Mouse (Mus musculus) gastrocnemius, adult 2 months (tissue): ENCODE results near the gene Npcd. TPM values are rescaled to one million over a fixed set of nuclear protein-coding genes. Genes with fewer than 3 reads are reported as not detected.

ENCODE experiments used
- DNase-seq: peaks from one replicate; pipeline ENCODE4 v3.0.0; 2022
- H3K27ac ChIP-seq: fragments of 200-600 bp; 2 replicates; pipeline ENCODE4 v1.8.1; 2022; ENCODE audit warnings: mild to moderate bottlenecking
- H3K4me3 ChIP-seq: fragments of 200-600 bp; 2 replicates; pipeline ENCODE4 v1.8.1; 2022; ENCODE audit warnings: mild to moderate bottlenecking, moderate library complexity
- CTCF ChIP-seq: fragments of 200-600 bp; IDR thresholded peaks from 2 replicates; pipeline ENCODE4 v1.8.1; 2022; ENCODE audit warnings: antibody characterized with exemption, mild to moderate bottlenecking, moderate library complexity
- intact Hi-C: fragments of 180-260 bp; cut with DNase I; formaldehyde crosslinking; loops from one replicate; pipeline ENCODE4 v1.15.1; 2025
- long read RNA-seq, 2 experiments: library from polyadenylated mRNA; stranded (forward); transcript quantifications; one replicate each; pipeline ENCODE4 v2.0.0; 2021
- total RNA-seq, 2 experiments: library from RNA; stranded (reverse); gene quantifications; 2 replicates each; pipeline ENCODE4 v1.2.3; 2021

Npcd gene
- total RNA-seq = under 1 TPM; 0.22 to 0.38 TPM
- long read RNA-seq, experiment 1 = 0 reads
- long read RNA-seq, experiment 2 = 0 reads

GRCm38 (mm10) chr15:79834130-79834880 is at the start of gene Npcd, which contains the start of gene Cbx6:
Npcd (minus strand) TSS chr15:79834237.
Cbx6 (minus strand) TSS chr15:79834688.
- DNase-seq = peak; percentile 98
- Histone ChIP-seq H3K4me3 (peak within 1 kb of the TSS; percentile 94), H3K27ac (peak within 1 kb of the TSS; percentile 92)
- intact Hi-C loops = loop anchor here (5.0 kb wide), 2 partner anchors 93 to 248 kb away; no protein-coding TSS in a partner anchor
- no peak for TF ChIP-seq CTCF

- DNase-seq = peak; percentile 96
- intact Hi-C loops = loop anchor here (2.0 kb wide), 1 partner anchor 53 kb away; no protein-coding TSS in a partner anchor
- Histone ChIP-seq H3K4me3 (peak overlapping the region; percentile 73), H3K27ac (peak overlapping the region; percentile 87)
- no peak for TF ChIP-seq CTCF
Measured at GRCm38 (mm10) chr15:79883352-79883822, 49.4 kb upstream of the Npcd start.

GRCm38 (mm10) chr15:79882623-79883267 is 48.7 kb upstream of the Npcd start:
- intact Hi-C loops = loop anchor here (2.0 kb wide), 1 partner anchor 52 kb away; no protein-coding TSS in a partner anchor
- DNase-seq = no peak
- H3K4me3 ChIP-seq = peak overlapping the region; percentile 73
- no peak for TF ChIP-seq CTCF
- H3K27ac ChIP-seq = peak overlapping the region; percentile 87

- intact Hi-C loops = no loop called here
- Histone ChIP-seq H3K27ac (0 out of 2 replicates have a peak overlapping the region, but pooled peaks have one; percentile 83), H3K4me3 (no peak overlapping the region)
- DNase-seq = no peak
- TF ChIP-seq CTCF = no peak
Measured at GRCm38 (mm10) chr15:79880477-79880876, 46.4 kb upstream of the Npcd start.

- peak; percentile 75 for DNase-seq
- Histone ChIP-seq H3K27ac (peak overlapping the region; percentile 83), H3K4me3 (peak overlapping the region; percentile 58)
- intact Hi-C loops = no loop called here
- TF ChIP-seq CTCF = no peak
Measured at GRCm38 (mm10) chr15:79879319-79879718, 45.3 kb upstream of the Npcd start.

GRCm38 (mm10) chr15:79878725-79879136 is 44.7 kb upstream of the Npcd start:
- H3K4me3 ChIP-seq = peak overlapping the region; percentile 58
- no peak for TF ChIP-seq CTCF
- intact Hi-C loops = no loop called here
- H3K27ac ChIP-seq = peak overlapping the region; percentile 83
- DNase-seq = peak; percentile 31

GRCm38 (mm10) chr15:79875261-79875995 is 41.4 kb upstream of the Npcd start:
- intact Hi-C loops = no loop called here
- no peak overlapping the region for H3K4me3 ChIP-seq
- H3K27ac ChIP-seq = peak overlapping the region; percentile 40; the same call in 1 of the 2 replicates
- TF ChIP-seq CTCF = no peak
- DNase-seq = peak; percentile 21

GRCm38 (mm10) chr15:79873995-79874394 is 40.0 kb upstream of the Npcd start:
- no peak overlapping the region for H3K4me3 ChIP-seq
- no peak overlapping the region for H3K27ac ChIP-seq
- TF ChIP-seq CTCF = no peak
- no peak for DNase-seq
- intact Hi-C loops = no loop called here

GRCm38 (mm10) chr15:79873545-79873944 is 39.5 kb upstream of the Npcd start:
- intact Hi-C loops = no loop called here
- no peak overlapping the region for H3K4me3 ChIP-seq
- H3K27ac ChIP-seq = no peak overlapping the region
- TF ChIP-seq CTCF = no peak
- DNase-seq = no peak

GRCm38 (mm10) chr15:79867260-79868002 is 33.4 kb upstream of the Npcd start:
- Histone ChIP-seq H3K27ac (no peak overlapping the region), H3K4me3 (no peak overlapping the region)
- DNase-seq = no peak
- intact Hi-C loops = no loop called here
- 0 out of 2 replicates have a peak, but pooled peaks have one; percentile 15 for TF ChIP-seq CTCF

- no peak for DNase-seq
- TF ChIP-seq CTCF = no peak
- intact Hi-C loops = no loop called here
- H3K4me3 ChIP-seq = no peak overlapping the region
- no peak overlapping the region for H3K27ac ChIP-seq
Measured at GRCm38 (mm10) chr15:79859821-79860220, 25.8 kb upstream of the Npcd start.

GRCm38 (mm10) chr15:79858979-79859378 is 24.9 kb upstream of the Npcd start:
- Histone ChIP-seq H3K4me3 (no peak overlapping the region), H3K27ac (no peak overlapping the region)
- TF ChIP-seq CTCF = no peak
- no peak for DNase-seq
- intact Hi-C loops = no loop called here
